Mouse (Mus musculus) lung, adult 2 months (tissue): ENCODE results near the gene Magi3. TPM values are rescaled to one million over a fixed set of nuclear protein-coding genes. Genes with fewer than 3 reads are reported as not detected.
A peak's percentile ranks its signal among the peaks of the same experiment; 100 is the strongest.

Source experiments
- DNase-seq: peaks from one replicate; pipeline ENCODE4 v3.0.0; 2022
- H3K4me1 ChIP-seq: fragments of 200-500 bp; 2 replicates; pipeline ENCODE4 v1.6.1; 2011; ENCODE audit warnings: low read length; ENCODE audit not compliant: control insufficient read depth, insufficient read depth
- H3K4me3 ChIP-seq: fragments of 200-500 bp; replicated peaks from 2 replicates; pipeline ENCODE3; 2011; ENCODE audit warnings: low read depth, mild to moderate bottlenecking, control low read depth, low read length; ENCODE audit errors: extremely low read depth
- CTCF ChIP-seq: fragments of 200-500 bp; IDR thresholded peaks from 2 replicates; pipeline ENCODE4 v1.5.1; 2011; ENCODE audit warnings: mild to moderate bottlenecking, low read length, control low read depth; ENCODE audit not compliant: insufficient read depth
- POLR2A ChIP-seq: fragments of 200-500 bp; IDR thresholded peaks from 2 replicates; pipeline ENCODE4 v1.6.1; 2011; ENCODE audit warnings: low read depth, mild to moderate bottlenecking, control low read depth, low read length, borderline replicate concordance; ENCODE audit errors: extremely low read depth
- WGBS: fragments of 180-500 bp; shearing (Covaris S2); methylation state at CpG from one replicate; pipeline ENCODE4 v1.1.7; 2018; 5-methylcytosine and 5-hydroxymethylcytosine counted together
- polyA plus RNA-seq: library from polyadenylated mRNA; depleted of rRNA; stranded (reverse); fragments of >200 nt; gene quantifications from 2 replicates; pipeline ENCODE4 v1.2.3, GENCODE M21; 2012

The Magi3 gene
- polyA plus RNA-seq, 1 experiment: 22.6 TPM

GRCm38 (mm10) chr3:104142376-104142775, 77.8 kb downstream of the Magi3 start:
- Histone ChIP-seq H3K4me3 (no peak overlapping the region), H3K4me1 (no peaks in the 10 kb centered on the region)
- DNase-seq: peak; percentile 28
- WGBS: 22% methylated on average over 4 of the region's 4 CpGs
- TF ChIP-seq POLR2A (no peak), CTCF (no peak)

DNA sequence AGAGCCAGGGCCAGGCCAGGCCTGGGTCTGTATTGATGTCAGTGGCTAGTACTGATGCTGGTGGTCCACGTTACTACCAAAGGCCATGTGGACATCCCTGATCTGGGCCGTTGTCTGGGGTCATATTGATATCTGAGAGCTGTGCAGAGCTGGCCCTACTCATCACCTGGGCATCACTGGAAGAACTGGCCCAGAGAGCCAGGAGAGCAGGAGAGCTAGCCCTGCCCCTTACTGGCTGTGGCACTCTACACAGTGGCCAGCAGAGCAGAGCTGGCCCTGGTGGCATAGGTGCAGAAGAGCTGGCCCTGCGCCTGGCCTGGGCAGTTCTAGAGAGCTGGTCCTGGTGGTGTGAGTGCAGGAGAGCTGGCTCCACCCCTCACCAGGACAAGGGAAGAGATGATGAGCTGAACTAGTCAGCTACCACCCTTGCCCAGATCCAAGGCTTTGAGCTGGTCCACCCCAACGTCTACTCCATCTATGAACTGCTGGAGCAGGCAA, 81.2 kb downstream of the Magi3 start:
- WGBS: 88% methylated on average over 4 of the region's 4 CpGs
- H3K4me3 ChIP-seq: no peak overlapping the region
- H3K4me1 ChIP-seq: no peaks in the 10 kb centered on the region
- no peak for DNase-seq
- TF ChIP-seq CTCF: no peak
- TF ChIP-seq POLR2A: no peak

DNA sequence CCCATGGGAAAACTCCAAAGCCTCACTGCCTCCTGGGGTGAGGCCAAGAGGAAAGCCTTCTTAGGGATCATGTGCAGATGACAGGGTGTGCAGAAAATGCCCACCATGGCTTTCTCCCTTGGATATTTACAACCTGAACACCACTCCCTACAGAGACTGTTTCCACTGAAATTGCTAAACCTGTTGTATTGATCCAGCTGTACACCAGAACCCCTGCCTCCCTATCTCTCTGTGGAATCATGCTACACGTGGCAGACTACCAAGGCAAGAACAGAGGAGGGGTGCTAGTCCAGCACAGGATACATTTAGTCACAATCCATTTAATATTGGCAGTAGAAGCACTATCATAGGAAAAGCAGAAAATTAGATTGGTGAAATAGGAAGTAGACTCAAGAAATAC, 94.5 kb downstream of the Magi3 start:
- no peaks in the 10 kb centered on the region for H3K4me1 ChIP-seq
- no peak for DNase-seq
- TF ChIP-seq CTCF (no peak), POLR2A (no peak)
- H3K4me3 ChIP-seq: no peak overlapping the region
- 48% methylated on average over 1 of the region's 1 CpGs for WGBS

DNA sequence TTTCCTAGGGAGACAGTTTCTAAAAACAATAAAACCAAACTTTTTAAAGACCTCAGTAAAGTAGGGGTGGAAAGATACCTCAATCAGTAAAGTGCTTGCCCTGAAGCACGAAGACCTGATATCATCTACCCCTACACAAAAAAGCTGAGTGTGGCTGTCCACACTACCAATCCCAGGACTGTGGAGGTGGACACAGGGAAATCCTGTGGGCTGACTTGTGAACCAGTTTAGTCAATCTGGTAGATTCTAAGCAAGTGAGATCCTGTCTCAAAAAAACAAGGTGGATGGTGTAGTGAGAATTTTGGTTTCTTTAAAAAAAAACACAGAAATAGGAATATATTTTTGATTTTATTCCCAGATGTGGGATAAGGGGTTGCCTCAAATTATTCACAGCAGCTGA, 96.3 kb downstream of the Magi3 start:
- TF ChIP-seq CTCF: no peak
- no peak for TF ChIP-seq POLR2A
- 86% methylated on average over 1 of the region's 1 CpGs for WGBS

DNA sequence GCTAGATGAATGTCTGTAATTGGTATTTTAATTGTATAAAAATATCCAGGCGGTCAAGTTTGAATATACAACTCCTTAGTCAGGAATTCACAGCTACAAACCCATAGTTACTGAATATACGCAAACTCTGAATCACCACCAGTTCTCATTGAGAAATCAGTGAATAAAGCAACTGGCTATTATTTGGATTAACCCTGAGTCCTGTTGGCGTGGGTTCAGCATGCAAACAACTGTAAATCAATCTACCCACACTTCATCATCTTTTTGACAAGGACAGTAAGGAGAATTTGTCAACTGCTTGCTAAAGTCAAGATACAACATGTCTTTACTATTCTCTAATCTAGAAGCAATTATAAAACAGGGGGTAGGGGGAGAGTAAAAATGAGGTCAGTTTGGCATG, 110.7 kb downstream of the Magi3 start:
- no peaks in the 10 kb centered on the region; the same call in 1 of the 2 replicates for H3K4me1 ChIP-seq
- no peak for DNase-seq
- no peak overlapping the region for H3K4me3 ChIP-seq
- TF ChIP-seq CTCF: no peak
- no peak for TF ChIP-seq POLR2A
- WGBS: 45% methylated on average over 3 of the region's 3 CpGs

More for the DNA sequence above, 96.3 kb downstream of the Magi3 start:
- no peak for DNase-seq
- H3K4me3 ChIP-seq: no peak overlapping the region
- H3K4me1 ChIP-seq: no peaks in the 10 kb centered on the region

DNA sequence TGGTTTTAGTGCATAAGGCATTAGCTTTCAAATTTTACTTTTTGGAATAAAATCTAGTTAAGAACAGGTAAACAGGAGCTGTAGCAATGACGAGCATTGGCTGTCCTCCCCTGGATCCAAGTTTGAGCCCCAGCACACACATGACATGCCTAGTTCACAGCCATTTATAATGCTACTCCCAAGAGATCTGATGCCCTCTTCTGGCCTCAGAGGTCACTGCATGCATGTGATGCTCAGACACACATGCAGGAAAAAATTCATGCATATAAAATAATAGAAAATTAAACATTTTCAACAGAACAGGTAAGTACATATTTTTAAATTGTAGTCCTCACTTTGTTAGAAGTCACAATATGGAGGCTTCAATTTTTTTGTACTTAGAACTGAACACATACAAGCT, 115.2 kb downstream of the Magi3 start:
- WGBS: 55% methylated on average over 1 of the region's 1 CpGs
- DNase-seq: peak; percentile 40
- Histone ChIP-seq H3K4me3 (no peak overlapping the region), H3K4me1 (no peaks in the 10 kb centered on the region; the same call in 1 of the 2 replicates)
- peak; percentile 46 for TF ChIP-seq CTCF
- TF ChIP-seq POLR2A: no peak

DNA sequence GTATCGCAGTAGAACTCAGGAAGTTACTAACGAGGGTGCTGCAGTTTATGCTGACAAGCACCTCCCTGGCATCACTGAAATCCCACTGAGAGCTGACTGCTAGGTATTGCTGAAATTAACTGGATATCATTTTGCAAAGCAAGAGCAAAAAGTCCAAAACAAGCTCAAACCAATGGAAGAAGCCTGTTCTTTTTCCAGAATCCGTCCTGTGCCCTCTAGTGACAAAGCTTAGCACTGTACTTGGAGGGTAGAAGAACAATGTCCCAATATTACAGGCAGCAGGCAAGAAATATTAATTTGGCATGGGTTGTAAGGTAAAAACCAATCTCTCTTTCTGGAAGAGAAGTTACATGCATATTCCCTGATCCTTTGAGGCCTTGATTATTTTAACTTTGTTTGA, 118.5 kb downstream of the Magi3 start:
- no peak for DNase-seq
- TF ChIP-seq POLR2A (no peak), CTCF (no peak)
- Histone ChIP-seq H3K4me3 (no peak overlapping the region), H3K4me1 (no peaks in the 10 kb centered on the region)
- WGBS: 55% methylated on average over 3 of the region's 3 CpGs

- Histone ChIP-seq H3K4me1 (no peaks in the 10 kb centered on the region), H3K4me3 (no peak overlapping the region)
- TF ChIP-seq POLR2A (no peak), CTCF (no peak)
- DNase-seq: no peak
Measured at GRCm38 (mm10) chr3:104101249-104101648, 118.9 kb downstream of the Magi3 start.

GRCm38 (mm10) chr3:104095936-104096335, 124.2 kb downstream of the Magi3 start:
- 19% methylated on average over 3 of the region's 3 CpGs for WGBS
- DNase-seq: no peak
- Histone ChIP-seq H3K4me3 (no peak overlapping the region), H3K4me1 (peaks cover 3% of the 10 kb centered on the region; the same call in 1 of the 2 replicates)
- TF ChIP-seq POLR2A (no peak), CTCF (no peak)

- TF ChIP-seq CTCF: no peak
- no peak for TF ChIP-seq POLR2A
- Histone ChIP-seq H3K4me1 (peaks cover 3% of the 10 kb centered on the region; the same call in 1 of the 2 replicates), H3K4me3 (no peak overlapping the region)
- WGBS: 66% methylated on average over 1 of the region's 1 CpGs
- DNase-seq: no peak
Measured at GRCm38 (mm10) chr3:104094646-104095045, 125.5 kb downstream of the Magi3 start.

GRCm38 (mm10) chr3:104092759-104093158, 127.4 kb downstream of the Magi3 start:
- peaks cover 3% of the 10 kb centered on the region; the same call in 1 of the 2 replicates for H3K4me1 ChIP-seq
- no peak for DNase-seq
- TF ChIP-seq POLR2A (no peak), CTCF (no peak)
- H3K4me3 ChIP-seq: no peak overlapping the region
- WGBS: 23% methylated on average over 5 of the region's 5 CpGs
